Mouse (Mus musculus) lung, postnatal 0 days (tissue): ENCODE measurements around the gene Cutc. TPM values are rescaled to one million over a fixed set of nuclear protein-coding genes. Genes with fewer than 3 reads are reported as not detected.

Experiments used
- ATAC-seq: fragments of 200-750 bp; cut with Nextera tagmentation; 2 replicates; pipeline ENCODE4 v1.8.0; 2017; ENCODE audit warnings: moderate library complexity
- DNase-seq: peaks from one replicate; pipeline ENCODE4 v3.0.0-alpha.2; 2016; ENCODE audit warnings: low spot score
- H3K27ac ChIP-seq: fragments of 300-500 bp; sonication (generic); 2 replicates; pipeline ENCODE4 v1.5.1; 2014; ENCODE audit warnings: antibody characterized with exemption, mild to moderate bottlenecking, low read length, mixed read lengths
- H3K27me3 ChIP-seq: fragments of 300-500 bp; sonication (generic); replicated peaks from 2 replicates; pipeline ENCODE4 v1.6.1; 2014; ENCODE audit warnings: low read length, mixed read lengths; ENCODE audit not compliant: insufficient read depth
- H3K36me3 ChIP-seq: fragments of 300-500 bp; sonication (generic); 2 replicates; pipeline ENCODE4 v1.6.1; 2014; ENCODE audit warnings: low read length, mixed read lengths; ENCODE audit not compliant: insufficient read depth
- H3K4me1 ChIP-seq: fragments of 300-500 bp; sonication (generic); 2 replicates; pipeline ENCODE4 v1.6.1; 2014; ENCODE audit warnings: antibody characterized with exemption, low read depth, low read length, mixed read lengths; ENCODE audit not compliant: insufficient read depth
- H3K4me2 ChIP-seq: fragments of 300-500 bp; sonication (generic); replicated peaks from 2 replicates; pipeline ENCODE4 v1.6.1; 2014; ENCODE audit warnings: low read depth, mild to moderate bottlenecking, low read length, moderate library complexity, mixed read lengths
- H3K4me3 ChIP-seq: fragments of 300-500 bp; sonication (generic); 2 replicates; pipeline ENCODE4 v1.5.1; 2014; ENCODE audit warnings: low read depth, low read length
- H3K9ac ChIP-seq: fragments of 300-500 bp; sonication (generic); replicated peaks from 2 replicates; pipeline ENCODE4 v1.6.1; 2014; ENCODE audit warnings: low read depth, mild to moderate bottlenecking
- H3K9me3 ChIP-seq: fragments of 300-500 bp; sonication (generic); 2 replicates; pipeline ENCODE4 v1.6.1; 2016; ENCODE audit warnings: low read length, mixed read lengths
- CTCF ChIP-seq: IDR thresholded peaks from 2 replicates; pipeline ENCODE4 v1.5.1; 2016; ENCODE audit warnings: antibody characterized with exemption, mild to moderate bottlenecking
- EP300 ChIP-seq: IDR thresholded peaks from 2 replicates; pipeline ENCODE4 v1.6.1; 2016; ENCODE audit warnings: antibody characterized with exemption, mild to moderate bottlenecking, control low read depth
- WGBS: fragments of 180-500 bp; shearing (Covaris S2); extraction: QIAGEN DNeasy Blood & Tissue Kit; methylation state at CpG from one replicate; pipeline ENCODE4 v1.1.7; 2014; 5-methylcytosine and 5-hydroxymethylcytosine counted together
- polyA plus RNA-seq: library from polyadenylated mRNA; unstranded; fragments of >200 nt; fragmentation: Nextera tagmentation; extraction: Ambion mirVana; gene quantifications from 2 replicates; pipeline ENCODE4 v1.2.1, GENCODE M21; 2015

The Cutc gene
- polyA plus RNA-seq, 1 experiment from 2014 or later, result 17.1 TPM

DNA sequence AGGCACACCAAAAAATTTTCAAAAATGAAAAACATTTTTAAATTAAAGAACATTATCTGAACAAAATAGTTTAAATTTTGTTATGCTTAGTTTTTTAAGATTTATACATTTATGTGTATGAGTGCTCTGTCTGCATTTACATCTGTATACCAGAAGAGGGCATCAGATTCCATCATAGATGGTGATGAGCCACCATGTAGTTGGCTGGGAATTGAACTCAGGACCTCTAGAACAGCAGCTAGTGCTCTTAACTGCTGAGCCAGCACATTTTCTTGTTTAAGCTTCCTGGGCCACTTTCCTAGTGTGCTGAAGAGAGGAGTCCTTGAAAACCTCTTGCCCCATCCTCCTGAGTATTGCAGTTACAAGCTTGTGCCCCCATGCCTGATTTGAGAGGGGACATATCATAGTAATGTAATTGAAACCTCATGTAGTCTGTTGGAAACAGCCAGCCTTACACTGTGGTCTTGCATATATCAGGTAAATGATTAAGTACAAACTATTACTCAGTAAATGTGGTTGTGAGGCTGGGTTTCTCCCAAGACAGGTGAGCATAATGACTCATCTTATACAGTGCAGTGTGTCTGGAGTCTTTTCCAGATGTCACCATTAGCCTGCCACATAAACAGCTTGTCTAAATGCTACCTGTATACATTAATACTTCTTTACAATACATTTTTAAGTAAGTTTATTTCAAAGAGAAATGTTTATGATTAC is 8.9 kb downstream of the Cutc start:
- no peak for DNase-seq
- Histone ChIP-seq H3K9me3 (no peaks in the 10 kb centered on the region), H3K4me1 (no peaks in the 10 kb centered on the region), H3K27me3 (no peaks in the 10 kb centered on the region), H3K27ac (no peak overlapping the region), H3K9ac (no peak overlapping the region), H3K4me3 (no peak overlapping the region), H3K4me2 (no peak overlapping the region), H3K36me3 (no peaks in the 10 kb centered on the region)
- TF ChIP-seq EP300, result no peak
- TF ChIP-seq CTCF, result peak; percentile 27; the same call in 1 of the 2 replicates
- ATAC-seq, result no peak

DNA sequence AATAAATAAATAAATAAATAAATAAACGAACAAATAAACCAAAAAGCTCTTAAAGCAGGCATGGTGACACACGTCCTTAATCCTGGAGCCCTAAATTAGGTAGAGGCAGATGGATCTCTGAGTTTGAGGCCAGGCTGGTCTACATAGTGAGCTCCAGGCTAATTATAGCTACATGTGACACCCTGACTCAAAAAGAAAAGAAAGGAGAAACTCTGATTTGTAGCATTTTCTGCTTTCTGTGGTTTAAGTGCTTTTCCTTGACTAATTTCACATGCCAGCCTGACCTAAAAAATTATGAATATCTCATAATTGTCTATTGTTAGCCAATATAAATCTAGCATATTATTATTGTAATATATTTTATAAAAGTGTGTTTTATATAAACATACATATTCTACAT is 9.6 kb downstream of the Cutc start:
- DNase-seq, result no peak
- no peaks in the 10 kb centered on the region for H3K27me3 ChIP-seq
- TF ChIP-seq CTCF, result no peak
- TF ChIP-seq EP300, result no peak
- no peaks in the 10 kb centered on the region for H3K36me3 ChIP-seq
- no peaks in the 10 kb centered on the region for H3K4me1 ChIP-seq
- H3K9ac ChIP-seq, result no peak overlapping the region
- no peak overlapping the region for H3K4me2 ChIP-seq
- no peak overlapping the region for H3K4me3 ChIP-seq
- no peak overlapping the region for H3K27ac ChIP-seq
- H3K9me3 ChIP-seq, result no peaks in the 10 kb centered on the region
- 60% methylated on average over 2 of the region's 2 CpGs for WGBS
- no peak for ATAC-seq

DNA sequence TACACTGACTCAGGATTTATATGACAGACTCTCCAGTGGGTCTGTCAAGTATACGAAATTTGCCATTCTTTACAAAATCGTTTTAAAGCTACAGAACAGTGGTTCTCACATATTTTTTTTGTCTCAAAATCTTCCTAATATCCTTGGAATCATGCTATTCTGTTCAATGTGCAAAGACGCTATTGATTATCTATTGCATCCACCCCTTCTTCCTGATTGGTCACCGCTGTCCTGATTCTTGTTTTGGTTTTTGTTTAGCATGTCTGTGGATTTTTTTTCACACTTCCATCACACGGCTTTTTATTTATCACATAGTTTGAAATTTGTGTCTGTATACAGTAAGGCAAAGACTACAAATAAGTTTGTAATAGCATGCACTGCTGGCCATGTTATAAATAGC is 13.7 kb downstream of the Cutc start:
- H3K36me3 ChIP-seq, result peaks cover 6% of the 10 kb centered on the region; the same call in 1 of the 2 replicates
- DNase-seq, result no peak

DNA sequence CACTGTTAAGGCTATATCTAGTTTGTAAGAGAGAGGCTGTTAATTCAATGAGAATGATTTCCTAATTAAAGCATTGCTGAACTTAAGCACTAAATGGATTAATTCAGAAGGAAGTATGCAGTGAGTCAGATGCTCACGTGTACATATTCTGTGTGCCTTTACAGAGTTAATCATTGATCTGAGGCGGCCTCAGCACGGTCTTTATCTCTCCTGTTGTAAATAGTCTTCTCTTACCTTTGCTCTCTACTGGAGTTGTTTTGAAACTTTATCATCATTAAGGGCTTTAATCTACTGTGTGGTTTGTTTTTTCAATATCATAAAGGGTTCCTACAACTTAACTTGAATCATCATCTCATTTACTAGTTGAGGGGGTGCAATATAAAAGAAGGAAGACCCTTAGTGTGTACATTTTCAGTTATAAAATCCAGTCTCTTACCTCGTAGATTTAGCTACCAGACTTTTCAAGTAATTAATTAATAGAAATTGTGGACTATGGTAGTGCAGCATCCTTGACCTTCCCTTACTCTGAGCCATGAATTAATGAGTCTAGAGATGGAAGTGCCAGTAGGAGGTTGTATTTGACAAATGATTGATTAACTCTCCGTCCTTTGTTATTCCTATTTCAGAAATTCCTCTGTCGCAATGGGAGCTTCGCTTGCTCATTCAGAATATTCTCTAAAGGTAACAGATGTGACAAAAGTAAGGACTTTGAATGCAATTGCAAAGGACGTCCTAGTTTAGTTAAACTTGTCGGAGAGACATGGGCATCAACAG is 14.9 kb downstream of the Cutc start:
- WGBS, result 46% methylated on average over 9 of the region's 9 CpGs
- TF ChIP-seq EP300, result no peak
- TF ChIP-seq CTCF, result no peak
- H3K4me2 ChIP-seq, result no peak overlapping the region
- H3K9me3 ChIP-seq, result no peaks in the 10 kb centered on the region
- no peak overlapping the region for H3K9ac ChIP-seq
- no peaks in the 10 kb centered on the region for H3K4me1 ChIP-seq
- DNase-seq, result no peak
- no peaks in the 10 kb centered on the region for H3K27me3 ChIP-seq
- H3K27ac ChIP-seq, result no peak overlapping the region
- ATAC-seq, result no peak
- peaks cover 6% of the 10 kb centered on the region; the same call in 1 of the 2 replicates for H3K36me3 ChIP-seq
- no peak overlapping the region for H3K4me3 ChIP-seq

More for the DNA sequence above, 13.7 kb downstream of the Cutc start:
- Histone ChIP-seq H3K9me3 (no peaks in the 10 kb centered on the region), H3K4me3 (no peak overlapping the region), H3K4me2 (no peak overlapping the region), H3K9ac (no peak overlapping the region), H3K27ac (no peak overlapping the region), H3K27me3 (no peaks in the 10 kb centered on the region), H3K4me1 (no peaks in the 10 kb centered on the region)
- TF ChIP-seq CTCF (no peak), EP300 (no peak)
- WGBS, result 81% methylated on average over 5 of the region's 5 CpGs
- ATAC-seq, result no peak

DNA sequence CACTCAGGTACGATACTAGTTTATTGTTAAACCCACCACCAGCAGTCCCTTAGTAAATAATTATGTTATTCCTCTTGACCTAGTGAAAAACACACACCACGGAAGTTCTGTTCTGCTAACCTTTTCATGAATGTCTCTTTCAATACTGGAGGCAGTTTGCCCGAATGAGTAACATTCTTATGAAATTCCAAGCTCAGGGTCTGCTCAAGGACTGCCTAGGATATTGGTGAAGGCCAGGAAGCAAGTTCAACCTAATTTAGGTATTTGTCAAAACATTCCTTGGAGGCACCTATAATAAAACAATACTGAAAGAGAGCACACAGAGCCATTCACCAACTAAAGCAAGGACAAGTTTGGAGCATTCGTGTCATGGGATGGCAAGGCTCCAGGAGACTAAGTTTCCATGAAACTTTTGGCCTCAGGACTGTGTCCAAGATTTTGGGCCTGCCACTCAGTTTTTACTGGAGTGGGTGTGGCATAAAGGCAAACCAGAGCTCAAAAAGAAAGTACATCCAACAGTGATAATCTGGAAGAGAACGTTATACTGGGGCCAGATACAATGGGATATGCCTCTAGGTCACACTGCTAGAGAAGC is 16.7 kb downstream of the Cutc start:
- H3K4me1 ChIP-seq, result no peaks in the 10 kb centered on the region
- DNase-seq (no peak), ATAC-seq (no peak)
- H3K4me2 ChIP-seq, result no peak overlapping the region
- no peak overlapping the region for H3K4me3 ChIP-seq
- H3K9me3 ChIP-seq, result no peaks in the 10 kb centered on the region
- no peak overlapping the region for H3K27ac ChIP-seq
- peaks cover 6% of the 10 kb centered on the region; the same call in 1 of the 2 replicates for H3K36me3 ChIP-seq
- WGBS, result 72% methylated on average over 5 of the region's 5 CpGs
- H3K27me3 ChIP-seq, result no peaks in the 10 kb centered on the region
- no peak overlapping the region for H3K9ac ChIP-seq
- TF ChIP-seq CTCF, result no peak
- TF ChIP-seq EP300, result no peak

DNA sequence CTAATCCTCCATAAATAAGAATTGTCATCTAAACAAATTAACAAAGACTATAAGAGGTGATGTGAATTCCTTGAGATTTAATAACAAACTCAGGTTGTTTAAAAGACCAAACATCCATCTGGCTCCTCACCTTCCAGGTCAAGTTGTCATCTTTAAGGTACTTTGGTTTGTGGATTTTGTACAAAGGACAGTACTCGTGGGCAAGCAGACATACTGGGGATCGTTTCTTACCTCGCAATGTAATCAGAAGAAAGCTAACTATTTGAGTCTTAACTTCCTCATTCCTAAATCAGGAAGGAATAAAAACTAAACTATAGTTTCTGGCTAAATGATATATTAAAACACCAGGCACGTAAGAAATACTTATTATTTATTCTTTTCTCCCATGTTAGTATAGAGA is 17.8 kb downstream of the Cutc start:
- no peaks in the 10 kb centered on the region for H3K9me3 ChIP-seq
- H3K4me1 ChIP-seq, result no peaks in the 10 kb centered on the region
- DNase-seq (no peak), ATAC-seq (no peak)
- no peak overlapping the region for H3K9ac ChIP-seq
- no peak for TF ChIP-seq CTCF
- TF ChIP-seq EP300, result no peak
- 69% methylated on average over 4 of the region's 4 CpGs for WGBS
- peaks cover 6% of the 10 kb centered on the region; the same call in 1 of the 2 replicates for H3K36me3 ChIP-seq
- no peaks in the 10 kb centered on the region for H3K27me3 ChIP-seq
- H3K27ac ChIP-seq, result no peak overlapping the region
- no peak overlapping the region for H3K4me2 ChIP-seq
- H3K4me3 ChIP-seq, result no peak overlapping the region
